Mouse (Mus musculus) midbrain, embryonic 16.5 days (tissue): ENCODE measurements around the gene Reep3. TPM values are rescaled to one million over a fixed set of nuclear protein-coding genes. Genes with fewer than 3 reads are reported as not detected.
A peak's percentile ranks its signal among the peaks of the same experiment; 100 is the strongest.

Source experiments
- ATAC-seq: fragments of 200-750 bp; cut with Nextera tagmentation; 2 replicates; pipeline ENCODE4 v1.8.0; 2017; ENCODE audit warnings: moderate TSS enrichment
- H3K27ac ChIP-seq: fragments of 300-500 bp; sonication (generic); 2 replicates; pipeline ENCODE4 v1.5.1; 2014; ENCODE audit warnings: mild to moderate bottlenecking, low read length, mixed read lengths
- H3K27me3 ChIP-seq: fragments of 300-500 bp; sonication (generic); 2 replicates; pipeline ENCODE4 v1.6.1; 2014; ENCODE audit warnings: low read depth, low read length, mixed read lengths; ENCODE audit not compliant: control insufficient read depth, insufficient read depth
- H3K36me3 ChIP-seq: fragments of 300-500 bp; sonication (generic); 2 replicates; pipeline ENCODE4 v1.6.1; 2014; ENCODE audit warnings: mild to moderate bottlenecking, low read length, moderate library complexity, mixed read lengths; ENCODE audit not compliant: control insufficient read depth, insufficient read depth
- H3K4me1 ChIP-seq: fragments of 300-500 bp; sonication (generic); 2 replicates; pipeline ENCODE4 v1.6.1; 2014; ENCODE audit warnings: mild to moderate bottlenecking, low read length, mixed read lengths; ENCODE audit not compliant: control insufficient read depth, insufficient read depth
- H3K4me2 ChIP-seq: fragments of 300-500 bp; sonication (generic); 2 replicates; pipeline ENCODE4 v1.6.1; 2014; ENCODE audit warnings: mild to moderate bottlenecking, low read length, mixed read lengths
- H3K4me3 ChIP-seq: fragments of 300-500 bp; sonication (generic); 2 replicates; pipeline ENCODE4 v1.5.1; 2014; ENCODE audit warnings: low read depth, mild to moderate bottlenecking, low read length, moderate library complexity, mixed read lengths
- H3K9ac ChIP-seq: fragments of 300-500 bp; sonication (generic); 2 replicates; pipeline ENCODE4 v1.6.1; 2014; ENCODE audit warnings: low read depth, low read length, mixed read lengths
- H3K9me3 ChIP-seq: fragments of 300-500 bp; sonication (generic); replicated peaks from 2 replicates; pipeline ENCODE4 v1.6.1; 2014; ENCODE audit warnings: mild to moderate bottlenecking, low read length, mixed read lengths; ENCODE audit not compliant: control insufficient read depth, poor library complexity, severe bottlenecking
- WGBS: fragments of 180-500 bp; shearing (Covaris S2); extraction: QIAGEN DNeasy Blood & Tissue Kit; methylation state at CpG from one replicate; pipeline ENCODE4 v1.1.7; 2014; 5-methylcytosine and 5-hydroxymethylcytosine counted together
- polyA plus RNA-seq: library from polyadenylated mRNA; unstranded; fragments of >200 nt; fragmentation: Nextera tagmentation; extraction: Ambion mirVana; gene quantifications from 2 replicates; pipeline ENCODE4 v1.2.1, GENCODE M21; 2015

Gene Reep3
- polyA plus RNA-seq, 1 experiment from 2014 or later, result 28.2 TPM

- under 1% methylated on average over 48 of the region's 50 CpGs for WGBS
- Histone ChIP-seq H3K9ac (peak overlapping the region; percentile 84), H3K36me3 (no peaks in the 10 kb centered on the region), H3K4me2 (peak overlapping the region; percentile 82), H3K4me3 (peak overlapping the region; percentile 75), H3K27ac (peak overlapping the region; percentile 93), H3K9me3 (no peaks in the 10 kb centered on the region), H3K27me3 (no peaks in the 10 kb centered on the region), H3K4me1 (peaks cover 18% of the 10 kb centered on the region)
- peak; percentile 77 for ATAC-seq
Measured at GRCm38 (mm10) chr10:67126061-67126858, 29.5 kb upstream of the Reep3 start.

- no peak overlapping the region for H3K27ac ChIP-seq
- no peaks in the 10 kb centered on the region for H3K9me3 ChIP-seq
- H3K9ac ChIP-seq, result no peak overlapping the region
- H3K4me2 ChIP-seq, result no peak overlapping the region
- H3K27me3 ChIP-seq, result no peaks in the 10 kb centered on the region
- H3K36me3 ChIP-seq, result no peaks in the 10 kb centered on the region
- H3K4me3 ChIP-seq, result no peak overlapping the region
- ATAC-seq, result no peak
- 64% methylated on average over 4 of the region's 4 CpGs for WGBS
- peaks cover 18% of the 10 kb centered on the region for H3K4me1 ChIP-seq
Measured at GRCm38 (mm10) chr10:67124156-67124555, 27.4 kb upstream of the Reep3 start.

- H3K4me3 ChIP-seq, result no peak overlapping the region
- no peaks in the 10 kb centered on the region for H3K9me3 ChIP-seq
- no peak overlapping the region for H3K27ac ChIP-seq
- 46% methylated on average over 2 of the region's 2 CpGs for WGBS
- H3K4me2 ChIP-seq, result no peak overlapping the region
- H3K9ac ChIP-seq, result no peak overlapping the region
- ATAC-seq, result no peak
- peaks cover 21% of the 10 kb centered on the region for H3K4me1 ChIP-seq
- H3K36me3 ChIP-seq, result no peaks in the 10 kb centered on the region
- no peaks in the 10 kb centered on the region for H3K27me3 ChIP-seq
Measured at GRCm38 (mm10) chr10:67123756-67124155, 27.0 kb upstream of the Reep3 start.

GRCm38 (mm10) chr10:67120640-67121039 lies 23.9 kb upstream of the Reep3 start:
- 67% methylated on average over 2 of the region's 2 CpGs for WGBS

GRCm38 (mm10) chr10:67120180-67120579 lies 23.4 kb upstream of the Reep3 start:
- H3K4me2 ChIP-seq, result no peak overlapping the region
- peaks cover 19% of the 10 kb centered on the region for H3K4me1 ChIP-seq
- ATAC-seq, result no peak
- no peak overlapping the region for H3K4me3 ChIP-seq
- H3K27me3 ChIP-seq, result no peaks in the 10 kb centered on the region
- no peaks in the 10 kb centered on the region for H3K36me3 ChIP-seq
- no peak overlapping the region for H3K9ac ChIP-seq
- 68% methylated on average over 4 of the region's 4 CpGs for WGBS
- H3K27ac ChIP-seq, result no peak overlapping the region
- no peaks in the 10 kb centered on the region for H3K9me3 ChIP-seq

More at GRCm38 (mm10) chr10:67120640-67121039, 23.9 kb upstream of the Reep3 start:
- no peaks in the 10 kb centered on the region for H3K36me3 ChIP-seq
- no peaks in the 10 kb centered on the region for H3K9me3 ChIP-seq
- no peak overlapping the region for H3K27ac ChIP-seq
- no peaks in the 10 kb centered on the region for H3K27me3 ChIP-seq
- H3K4me3 ChIP-seq, result no peak overlapping the region
- no peak overlapping the region for H3K4me2 ChIP-seq
- H3K4me1 ChIP-seq, result peaks cover 21% of the 10 kb centered on the region
- ATAC-seq, result no peak
- no peak overlapping the region for H3K9ac ChIP-seq

GRCm38 (mm10) chr10:67119291-67119690 lies 22.5 kb upstream of the Reep3 start:
- no peak for ATAC-seq
- Histone ChIP-seq H3K27ac (no peak overlapping the region), H3K36me3 (no peaks in the 10 kb centered on the region), H3K27me3 (no peaks in the 10 kb centered on the region), H3K4me1 (peaks cover 22% of the 10 kb centered on the region), H3K9me3 (no peaks in the 10 kb centered on the region), H3K9ac (no peak overlapping the region), H3K4me3 (no peak overlapping the region), H3K4me2 (no peak overlapping the region)
- WGBS, result 77% methylated on average over 7 of the region's 7 CpGs

- 0 out of 2 replicates have a peak overlapping the region, but pooled peaks have one; percentile 53 for H3K27ac ChIP-seq
Measured at GRCm38 (mm10) chr10:67116251-67116650, 19.5 kb upstream of the Reep3 start.

GRCm38 (mm10) chr10:67115666-67116091 lies 18.9 kb upstream of the Reep3 start:
- H3K27ac ChIP-seq, result no peak overlapping the region
- no peak overlapping the region for H3K4me3 ChIP-seq
- no peaks in the 10 kb centered on the region for H3K27me3 ChIP-seq
- H3K36me3 ChIP-seq, result no peaks in the 10 kb centered on the region
- 0 out of 2 replicates have a peak, but pooled peaks have one; percentile 12 for ATAC-seq
- no peak overlapping the region for H3K4me2 ChIP-seq
- H3K9me3 ChIP-seq, result no peaks in the 10 kb centered on the region
- peaks cover 22% of the 10 kb centered on the region for H3K4me1 ChIP-seq
- 28% methylated on average over 5 of the region's 5 CpGs for whole genome bisulfite sequencing
- H3K9ac ChIP-seq, result no peak overlapping the region

More at GRCm38 (mm10) chr10:67116251-67116650, 19.5 kb upstream of the Reep3 start:
- H3K4me3 ChIP-seq, result no peak overlapping the region
- H3K36me3 ChIP-seq, result no peaks in the 10 kb centered on the region
- no peak overlapping the region for H3K9ac ChIP-seq
- H3K27me3 ChIP-seq, result no peaks in the 10 kb centered on the region
- peaks cover 22% of the 10 kb centered on the region for H3K4me1 ChIP-seq
- ATAC-seq, result no peak
- 55% methylated on average over 8 of the region's 8 CpGs for WGBS
- no peak overlapping the region for H3K4me2 ChIP-seq
- no peaks in the 10 kb centered on the region for H3K9me3 ChIP-seq

GRCm38 (mm10) chr10:67115115-67115514 lies 18.4 kb upstream of the Reep3 start:
- Histone ChIP-seq H3K4me2 (no peak overlapping the region), H3K27ac (no peak overlapping the region), H3K9ac (no peak overlapping the region), H3K9me3 (no peaks in the 10 kb centered on the region), H3K36me3 (no peaks in the 10 kb centered on the region), H3K27me3 (no peaks in the 10 kb centered on the region), H3K4me3 (no peak overlapping the region), H3K4me1 (peaks cover 21% of the 10 kb centered on the region)
- WGBS, result 11% methylated on average over 6 of the region's 6 CpGs
- no peak for ATAC-seq
